Mouse (Mus musculus) liver, embryonic 13.5 days (tissue): ENCODE results near the gene Ppfibp1. TPM values are rescaled to one million over a fixed set of nuclear protein-coding genes. Genes with fewer than 3 reads are reported as not detected.
A peak's percentile ranks its signal among the peaks of the same experiment; 100 is the strongest.

Source experiments
- ATAC-seq: fragments of 200-750 bp; cut with Nextera tagmentation; 2 replicates; pipeline ENCODE4 v1.8.0; 2017; ENCODE audit warnings: low read depth, mild to moderate bottlenecking, moderate number of reproducible peaks, moderate library complexity
- DNase-seq: peaks from one replicate; pipeline ENCODE4 v3.0.0; 2022
- H3K27ac ChIP-seq: fragments of 300-500 bp; sonication (generic); 2 replicates; pipeline ENCODE4 v1.5.1; 2015; ENCODE audit warnings: moderate library complexity, mild to moderate bottlenecking, inconsistent platforms
- H3K27me3 ChIP-seq: fragments of 300-500 bp; sonication (generic); 2 replicates; pipeline ENCODE4 v1.6.1; 2015; ENCODE audit warnings: mild to moderate bottlenecking, inconsistent platforms
- H3K36me3 ChIP-seq: fragments of 300-500 bp; sonication (generic); 2 replicates; pipeline ENCODE4 v1.6.1; 2015; ENCODE audit warnings: mild to moderate bottlenecking, inconsistent platforms
- H3K4me1 ChIP-seq: fragments of 300-500 bp; sonication (generic); replicated peaks from 2 replicates; pipeline ENCODE4 v1.6.1; 2015; ENCODE audit warnings: inconsistent platforms
- H3K4me2 ChIP-seq: fragments of 300-500 bp; sonication (generic); 2 replicates; pipeline ENCODE4 v1.6.1; 2015; ENCODE audit warnings: inconsistent platforms, mild to moderate bottlenecking, moderate library complexity
- H3K4me3 ChIP-seq: fragments of 300-500 bp; sonication (generic); replicated peaks from 2 replicates; pipeline ENCODE4 v1.5.1; 2015; ENCODE audit warnings: mild to moderate bottlenecking, inconsistent platforms
- H3K9ac ChIP-seq: fragments of 300-500 bp; sonication (generic); 2 replicates; pipeline ENCODE4 v1.6.1; 2015; ENCODE audit warnings: mild to moderate bottlenecking, inconsistent platforms
- H3K9me3 ChIP-seq: fragments of 300-500 bp; sonication (generic); replicated peaks from 2 replicates; pipeline ENCODE4 v1.6.1; 2016; ENCODE audit warnings: inconsistent platforms
- WGBS: fragments of 180-500 bp; shearing (Covaris S2); methylation state at CpG from one replicate; pipeline ENCODE4 v1.1.7; 2015; ENCODE audit not compliant: insufficient replicate concordance; 5-methylcytosine and 5-hydroxymethylcytosine counted together
- polyA plus RNA-seq: library from polyadenylated mRNA; unstranded; fragments of >200 nt; fragmentation: Nextera tagmentation; extraction: Ambion mirVana; gene quantifications from 2 replicates; pipeline ENCODE4 v1.2.1, GENCODE M21; 2015

Ppfibp1 gene
- polyA plus RNA-seq, 1 experiment from 2014 or later = 9.0 TPM

GRCm38 (mm10) chr6:147023568-147023967 is 135.3 kb downstream of the Ppfibp1 start:
- H3K4me1 ChIP-seq = no peaks in the 10 kb centered on the region
- H3K4me2 ChIP-seq = no peak overlapping the region
- no peaks in the 10 kb centered on the region for H3K27me3 ChIP-seq
- ATAC-seq = no peak
- H3K4me3 ChIP-seq = no peak overlapping the region
- DNase-seq = no peak
- no peak overlapping the region for H3K27ac ChIP-seq
- peaks cover 15% of the 10 kb centered on the region for H3K36me3 ChIP-seq
- no peaks in the 10 kb centered on the region for H3K9me3 ChIP-seq
- H3K9ac ChIP-seq = no peak overlapping the region

GRCm38 (mm10) chr6:147024761-147025160 is 136.5 kb downstream of the Ppfibp1 start:
- no peak for ATAC-seq
- Histone ChIP-seq H3K4me2 (no peak overlapping the region), H3K9me3 (no peaks in the 10 kb centered on the region), H3K36me3 (peaks cover 15% of the 10 kb centered on the region), H3K4me1 (no peaks in the 10 kb centered on the region), H3K27me3 (no peaks in the 10 kb centered on the region), H3K4me3 (no peak overlapping the region), H3K27ac (no peak overlapping the region), H3K9ac (no peak overlapping the region)
- 58% methylated on average over 3 of the region's 3 CpGs for WGBS
- no peak for DNase-seq

GRCm38 (mm10) chr6:147028396-147028795 is 140.1 kb downstream of the Ppfibp1 start:
- no peak for ATAC-seq
- 64% methylated on average over 2 of the region's 2 CpGs for WGBS

GRCm38 (mm10) chr6:147029591-147029990 is 141.3 kb downstream of the Ppfibp1 start:
- Histone ChIP-seq H3K4me1 (no peaks in the 10 kb centered on the region), H3K4me3 (no peak overlapping the region), H3K27ac (no peak overlapping the region), H3K9me3 (no peaks in the 10 kb centered on the region), H3K36me3 (peaks cover 18% of the 10 kb centered on the region), H3K27me3 (no peaks in the 10 kb centered on the region), H3K4me2 (no peak overlapping the region), H3K9ac (no peak overlapping the region)
- DNase-seq (no peak), ATAC-seq (no peak)
- 85% methylated on average over 9 of the region's 9 CpGs for WGBS

More at GRCm38 (mm10) chr6:147028396-147028795, 140.1 kb downstream of the Ppfibp1 start:
- DNase-seq = no peak
- Histone ChIP-seq H3K4me2 (no peak overlapping the region), H3K4me1 (no peaks in the 10 kb centered on the region), H3K4me3 (no peak overlapping the region), H3K9ac (no peak overlapping the region), H3K9me3 (no peaks in the 10 kb centered on the region), H3K27ac (no peak overlapping the region), H3K36me3 (peaks cover 18% of the 10 kb centered on the region), H3K27me3 (no peaks in the 10 kb centered on the region)

- H3K4me3 ChIP-seq = no peak overlapping the region
- ATAC-seq (no peak), DNase-seq (no peak)
- peaks cover 14% of the 10 kb centered on the region for H3K36me3 ChIP-seq
- no peaks in the 10 kb centered on the region for H3K9me3 ChIP-seq
- no peaks in the 10 kb centered on the region for H3K27me3 ChIP-seq
- H3K4me1 ChIP-seq = no peaks in the 10 kb centered on the region
- 72% methylated on average over 15 of the region's 15 CpGs for WGBS
- H3K27ac ChIP-seq = no peak overlapping the region
- H3K4me2 ChIP-seq = no peak overlapping the region
- H3K9ac ChIP-seq = no peak overlapping the region
Observed at GRCm38 (mm10) chr6:147030096-147030885, 142.0 kb downstream of the Ppfibp1 start.

- Histone ChIP-seq H3K36me3 (peaks cover 9% of the 10 kb centered on the region; the same call in 1 of the 2 replicates), H3K27ac (no peak within 1 kb of the TSS), H3K4me2 (no peak within 1 kb of the TSS), H3K4me3 (no peak within 1 kb of the TSS), H3K9me3 (no peaks in the 10 kb centered on the region), H3K9ac (no peak within 1 kb of the TSS), H3K27me3 (no peaks in the 10 kb centered on the region), H3K4me1 (no peaks in the 10 kb centered on the region)
- no peak for ATAC-seq
- no peak for DNase-seq
- WGBS = 62% methylated on average over 13 of the region's 13 CpGs
Observed at GRCm38 (mm10) chr6:147032303-147032925, 144.1 kb downstream of the Ppfibp1 start, which contains the start of gene Rep15. Gene Rep15, plus strand, starts transcription at chr6:147032584.

- whole genome bisulfite sequencing = 2% methylated on average over 66 of the region's 66 CpGs
- H3K4me3 ChIP-seq = peak within 1 kb of the TSS; percentile 81
- ATAC-seq = peak; percentile 98
Observed at GRCm38 (mm10) chr6:147042291-147043290, 154.3 kb downstream of the Ppfibp1 start, which contains the start of gene Mrps35. Gene Mrps35, plus strand, starts transcription at chr6:147042764.

GRCm38 (mm10) chr6:147043633-147044032 is 155.3 kb downstream of the Ppfibp1 start:
- Histone ChIP-seq H3K36me3 (peaks cover 23% of the 10 kb centered on the region), H3K27me3 (peaks cover 7% of the 10 kb centered on the region; the same call in 1 of the 2 replicates), H3K4me1 (peaks cover 24% of the 10 kb centered on the region), H3K4me2 (peak overlapping the region; percentile 83), H3K4me3 (peak overlapping the region; percentile 81), H3K27ac (no peak overlapping the region), H3K9ac (peak overlapping the region; percentile 85), H3K9me3 (no peaks in the 10 kb centered on the region)
- DNase-seq (no peak), ATAC-seq (no peak)
- 32% methylated on average over 7 of the region's 7 CpGs for WGBS

More at GRCm38 (mm10) chr6:147042291-147043290, 154.3 kb downstream of the Ppfibp1 start, which contains the start of gene Mrps35:
- Histone ChIP-seq H3K27ac (peak within 1 kb of the TSS; percentile 63), H3K27me3 (peaks cover 7% of the 10 kb centered on the region; the same call in 1 of the 2 replicates), H3K9ac (peak within 1 kb of the TSS; percentile 85), H3K36me3 (peaks cover 16% of the 10 kb centered on the region), H3K9me3 (no peaks in the 10 kb centered on the region), H3K4me2 (peak within 1 kb of the TSS; percentile 83), H3K4me1 (peaks cover 24% of the 10 kb centered on the region)
- peak; percentile 82 for DNase-seq

- 90% methylated on average over 13 of the region's 13 CpGs for WGBS
- peaks cover 66% of the 10 kb centered on the region for H3K36me3 ChIP-seq
- H3K9ac ChIP-seq = no peak overlapping the region
- no peaks in the 10 kb centered on the region for H3K27me3 ChIP-seq
- ATAC-seq = no peak
- H3K4me2 ChIP-seq = no peak overlapping the region
- peaks cover 7% of the 10 kb centered on the region; the same call in 1 of the 2 replicates for H3K4me1 ChIP-seq
- H3K9me3 ChIP-seq = no peaks in the 10 kb centered on the region
- no peak for DNase-seq
- no peak overlapping the region for H3K27ac ChIP-seq
- no peak overlapping the region for H3K4me3 ChIP-seq
Observed at GRCm38 (mm10) chr6:147049239-147049805, 161.0 kb downstream of the Ppfibp1 start.

GRCm38 (mm10) chr6:147051666-147052065 is 163.4 kb downstream of the Ppfibp1 start:
- DNase-seq (no peak), ATAC-seq (0 out of 2 replicates have a peak, but pooled peaks have one; percentile 21)
- Histone ChIP-seq H3K4me1 (no peaks in the 10 kb centered on the region), H3K4me2 (no peak overlapping the region), H3K27ac (no peak overlapping the region), H3K9ac (no peak overlapping the region), H3K36me3 (peaks cover 80% of the 10 kb centered on the region), H3K27me3 (no peaks in the 10 kb centered on the region), H3K9me3 (no peaks in the 10 kb centered on the region), H3K4me3 (no peak overlapping the region)
- WGBS = 81% methylated on average over 8 of the region's 8 CpGs
